Mouse (Mus musculus): Measurements from ENCODE around the gene Cd7.

Cd7 gene

DNA sequence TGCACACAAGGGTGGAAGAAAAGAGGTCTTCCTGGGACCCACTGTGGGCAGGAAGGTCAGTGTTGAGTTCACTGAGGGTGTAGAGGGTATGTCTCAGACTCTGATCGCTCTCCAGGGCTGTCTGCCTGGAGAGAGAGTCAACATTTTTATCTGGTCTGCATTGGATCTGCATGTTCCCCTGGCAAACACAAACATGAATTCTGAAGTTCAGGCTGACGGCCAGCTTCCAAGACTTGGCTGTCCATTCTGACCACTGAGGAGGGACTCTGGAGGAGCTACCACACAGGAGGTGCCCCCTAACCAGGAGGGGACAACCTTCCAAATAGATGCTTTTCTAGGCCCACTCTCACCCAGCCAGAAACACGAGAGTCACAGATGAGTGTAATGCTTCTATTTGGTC lies 47.4 kb downstream of the Cd7 start:
- DNase-seq (ENCODE audit: low spot score in 2 of 2): no peak

DNA sequence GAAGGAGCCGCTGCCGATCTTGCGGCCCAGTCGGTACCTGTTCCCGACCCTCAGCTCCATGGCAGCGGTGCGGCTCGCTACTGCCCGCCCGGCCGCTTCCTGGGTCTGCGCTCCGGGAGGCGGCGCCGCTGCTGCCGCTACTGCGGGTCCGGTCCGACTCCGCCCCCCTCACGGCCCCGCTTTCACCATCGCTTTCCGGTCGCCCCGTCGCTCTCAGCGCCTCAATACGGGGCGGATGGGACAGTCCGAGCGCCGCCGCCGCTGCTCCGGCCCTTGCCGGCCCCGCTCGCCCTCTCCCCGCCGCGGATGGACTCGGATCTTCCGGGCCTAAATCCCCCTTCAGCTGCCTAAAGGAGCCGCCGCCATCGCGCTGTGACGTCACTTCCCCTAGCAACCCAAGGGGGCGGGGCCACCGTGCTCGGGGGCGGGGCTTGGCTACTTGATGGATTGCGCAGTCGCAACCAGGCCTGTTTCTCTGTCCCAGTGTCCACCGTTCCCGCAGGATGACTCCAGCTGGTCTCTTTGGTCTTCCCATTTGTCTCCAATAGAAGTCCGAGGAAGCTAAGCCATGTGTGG lies 48.2 kb downstream of the Cd7 start, which contains the start of gene Csnk1d:
Csnk1d (minus strand) TSS at position 380 of the 576 bp plus-strand sequence.
- peak; percentile 97 to 99 for DNase-seq (ENCODE audit: low spot score in 2 of 2)

DNA sequence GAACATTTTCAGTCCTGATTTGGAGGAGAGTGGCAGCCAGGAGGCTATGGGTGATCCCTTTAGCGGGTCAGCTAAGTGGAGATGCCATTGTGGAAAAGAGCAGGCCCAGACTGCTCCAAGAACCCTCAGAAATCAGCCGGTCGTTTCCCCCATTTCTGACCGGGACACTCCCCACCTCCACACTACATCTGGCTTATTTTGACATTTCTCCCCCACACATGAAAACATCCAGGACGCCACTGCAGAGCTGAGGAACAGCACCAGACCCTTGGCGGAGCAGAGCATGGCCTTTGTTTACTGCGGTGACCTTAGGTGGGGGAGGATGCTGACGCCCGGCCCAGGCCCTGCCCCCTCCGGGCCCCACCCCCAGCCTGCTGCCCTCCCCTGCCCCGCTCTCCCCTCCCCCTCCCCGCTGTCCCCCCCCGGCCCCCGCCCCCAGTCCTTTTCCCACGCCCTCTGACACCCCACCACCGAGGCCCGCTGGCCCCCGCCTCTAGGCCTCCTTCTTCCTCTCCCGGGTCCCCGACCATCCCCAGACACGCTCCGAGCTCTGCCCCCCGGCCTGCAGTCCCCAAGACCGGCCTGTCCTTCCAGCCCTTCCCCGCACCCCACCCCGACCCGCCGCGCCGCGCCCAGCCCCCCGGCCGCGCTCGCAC lies 49.0 kb downstream of the Cd7 start:
- peak; percentile 47 to 48 for DNase-seq (ENCODE audit: low spot score in 2 of 2)

- no peak for DNase-seq (ENCODE audit: low spot score in 2 of 2)
Observed at GRCm38 (mm10) chr11:120989523-120989922, 49.7 kb downstream of the Cd7 start.

- DNase-seq (ENCODE audit: low spot score in 2 of 2): no peak
Observed at GRCm38 (mm10) chr11:120988410-120988809, 50.8 kb downstream of the Cd7 start.

- no peak for DNase-seq (ENCODE audit: low spot score in 2 of 2)
Observed at GRCm38 (mm10) chr11:120987608-120988007, 51.6 kb downstream of the Cd7 start.
